ENCODE assay signal across 28 mouse cellular contexts in the genomic region with DNA sequence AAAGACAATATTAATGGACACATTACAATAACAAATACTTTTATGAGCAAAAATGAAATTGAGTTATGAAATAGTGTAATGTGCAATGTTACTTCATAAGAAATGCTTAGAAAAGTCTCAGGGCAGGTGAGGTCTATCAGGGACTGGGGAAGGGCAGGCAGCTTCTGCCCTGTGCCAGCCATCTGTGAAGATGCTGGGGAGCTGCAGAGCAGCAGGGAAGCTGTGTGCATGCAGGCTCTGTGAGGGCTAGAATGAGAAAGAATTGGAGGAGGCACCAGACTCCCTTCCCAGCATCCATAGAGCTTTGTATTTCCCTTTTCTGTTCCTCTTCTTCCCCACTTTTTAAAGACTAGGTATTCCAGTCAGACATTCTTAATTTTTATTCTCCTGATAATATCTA.
DNase-seq lines count a peak whose midpoint lies in the region; ATAC-seq and TF ChIP-seq lines count a peak whose summit lies in the region.
"Had no signal": no experiment of that assay in that cellular context is flagged by ENCODE, and none has a peak within 500 bp of the region (broad histone marks: within the 10 kb centered on the region; RNA-seq: fewer than 3 reads in every experiment).

No protein-coding gene starts in this region.

- no peaks in the 10 kb centered on the region for H3K9me3 ChIP-seq in forebrain, embryonic 14.5 days (replicated peaks; ENCODE audit: control insufficient read depth, low read length)
- H3K9me3 ChIP-seq in forebrain, embryonic 12.5 days: no peaks in the 10 kb centered on the region
- no peaks in the 10 kb centered on the region for H3K9me3 ChIP-seq in midbrain, embryonic 11.5 days (ENCODE audit: control insufficient read depth, low read length)
- H3K9me3 ChIP-seq in midbrain, embryonic 14.5 days (ENCODE audit: control insufficient read depth, low read length): no peaks in the 10 kb centered on the region
- H3K9me3 ChIP-seq: embryonic facial prominence, embryonic 10.5 days; embryonic facial prominence, embryonic 15.5 days; G1E; heart, embryonic 10.5 days; heart, embryonic 15.5 days; hindbrain, embryonic 12.5 days; limb, embryonic 13.5 days; liver, embryonic 12.5 days; megakaryocyte, embryonic 14.5 days; midbrain, embryonic 13.5 days had no signal

- no peak overlapping the region for H3K9ac ChIP-seq in forebrain, embryonic 14.5 days (ENCODE audit: low read length)
- H3K9ac ChIP-seq in forebrain, embryonic 12.5 days: no peak overlapping the region
- H3K9ac ChIP-seq in midbrain, embryonic 11.5 days (ENCODE audit: low read length): no peak overlapping the region
- H3K9ac ChIP-seq in midbrain, embryonic 14.5 days (replicated peaks; ENCODE audit: low read length): no peak overlapping the region
- H3K9ac ChIP-seq in heart, adult 2 months (ENCODE audit: low read depth, low read length): no peak overlapping the region
- H3K9ac ChIP-seq: embryonic facial prominence, embryonic 15.5 days; forebrain, postnatal 0 days; heart, embryonic 15.5 days; hindbrain, embryonic 12.5 days; limb, embryonic 13.5 days; liver, embryonic 12.5 days; liver, postnatal 0 days; midbrain, embryonic 13.5 days had no signal

- no peak for ATAC-seq in forebrain, embryonic 14.5 days
- no peak for ATAC-seq in forebrain, embryonic 12.5 days (ENCODE audit: low FRiP score)
- no peak for ATAC-seq in midbrain, embryonic 11.5 days (ENCODE audit: low FRiP score)
- ATAC-seq in midbrain, embryonic 14.5 days (ENCODE audit: low FRiP score, low TSS enrichment): no peak
- ATAC-seq: forebrain, postnatal 0 days; intestine, postnatal 0 days; liver, embryonic 12.5 days; liver, postnatal 0 days; lung, postnatal 0 days; midbrain, embryonic 13.5 days had no signal

- no peak overlapping the region for H3K27ac ChIP-seq in forebrain, embryonic 14.5 days (ENCODE audit: low read depth, low read length)
- no peak overlapping the region for H3K27ac ChIP-seq in forebrain, embryonic 12.5 days
- no peak overlapping the region for H3K27ac ChIP-seq in midbrain, embryonic 11.5 days (ENCODE audit: low read depth, low read length)
- H3K27ac ChIP-seq in midbrain, embryonic 14.5 days (replicated peaks; ENCODE audit: low read depth, low read length): no peak overlapping the region; the same call in 1 of the 2 replicates
- H3K27ac ChIP-seq in heart, adult 2 months: no peak overlapping the region
- H3K27ac ChIP-seq: embryonic facial prominence, embryonic 10.5 days; embryonic facial prominence, embryonic 15.5 days; heart, embryonic 10.5 days; heart, embryonic 15.5 days; hindbrain, embryonic 12.5 days; limb, embryonic 13.5 days; liver, embryonic 12.5 days; midbrain, embryonic 13.5 days had no signal

- TF ChIP-seq CTCF in heart, adult 2 months (IDR thresholded peaks at IDR 0.05): no peak

- H3K79me2 ChIP-seq in heart, adult 2 months (replicated peaks; ENCODE audit: control insufficient read depth, insufficient read depth, low read length): no peaks in the 10 kb centered on the region

- no peak overlapping the region for H3K4me3 ChIP-seq in forebrain, embryonic 14.5 days (ENCODE audit: low read depth, low read length)
- no peak overlapping the region for H3K4me3 ChIP-seq in forebrain, embryonic 12.5 days (replicated peaks)
- H3K4me3 ChIP-seq in midbrain, embryonic 11.5 days (ENCODE audit: low read depth, low read length): no peak overlapping the region
- H3K4me3 ChIP-seq in midbrain, embryonic 14.5 days (replicated peaks; ENCODE audit: low read depth, low read length): no peak overlapping the region
- H3K4me3 ChIP-seq in heart, adult 2 months: no peak overlapping the region
- H3K4me3 ChIP-seq: embryonic facial prominence, embryonic 10.5 days; embryonic facial prominence, embryonic 15.5 days; heart, embryonic 10.5 days; heart, embryonic 15.5 days; hindbrain, embryonic 12.5 days; limb, embryonic 13.5 days; liver, embryonic 12.5 days; megakaryocyte, embryonic 14.5 days; midbrain, embryonic 13.5 days had no signal

- H3K4me2 ChIP-seq in forebrain, embryonic 14.5 days (ENCODE audit: low read length): no peak overlapping the region
- no peak overlapping the region for H3K4me2 ChIP-seq in forebrain, embryonic 12.5 days
- H3K4me2 ChIP-seq in midbrain, embryonic 11.5 days: no peak overlapping the region
- no peak overlapping the region for H3K4me2 ChIP-seq in midbrain, embryonic 14.5 days (ENCODE audit: low read length)
- H3K4me2 ChIP-seq: embryonic facial prominence, embryonic 15.5 days; heart, embryonic 15.5 days; hindbrain, embryonic 12.5 days; limb, embryonic 13.5 days; liver, embryonic 12.5 days; midbrain, embryonic 13.5 days had no signal

- no peak for TF ChIP-seq POLR2A in heart, adult 2 months (IDR thresholded peaks at IDR 0.05; ENCODE audit: insufficient read depth, low read depth, low read length)

- H3K27me3 ChIP-seq in forebrain, embryonic 14.5 days (replicated peaks; ENCODE audit: control insufficient read depth, insufficient read depth, low read length): no peaks in the 10 kb centered on the region
- H3K27me3 ChIP-seq in forebrain, embryonic 12.5 days: no peaks in the 10 kb centered on the region
- H3K27me3 ChIP-seq in midbrain, embryonic 11.5 days (ENCODE audit: control insufficient read depth, insufficient read depth, low read length): no peaks in the 10 kb centered on the region
- H3K27me3 ChIP-seq in midbrain, embryonic 14.5 days (ENCODE audit: control insufficient read depth, insufficient read depth, low read length): no peaks in the 10 kb centered on the region
- no peaks in the 10 kb centered on the region for H3K27me3 ChIP-seq in heart, adult 2 months (ENCODE audit: control insufficient read depth, insufficient read depth, low read length)
- H3K27me3 ChIP-seq: embryonic facial prominence, embryonic 15.5 days; heart, embryonic 15.5 days; hindbrain, embryonic 12.5 days; limb, embryonic 13.5 days; liver, embryonic 12.5 days; megakaryocyte, embryonic 14.5 days; midbrain, embryonic 13.5 days had no signal

- no peaks in the 10 kb centered on the region for H3K4me1 ChIP-seq in forebrain, embryonic 14.5 days (ENCODE audit: control insufficient read depth, insufficient read depth, low read length)
- no peaks in the 10 kb centered on the region for H3K4me1 ChIP-seq in forebrain, embryonic 12.5 days
- H3K4me1 ChIP-seq in midbrain, embryonic 11.5 days (ENCODE audit: control insufficient read depth, insufficient read depth, low read length): no peaks in the 10 kb centered on the region
- no peaks in the 10 kb centered on the region for H3K4me1 ChIP-seq in midbrain, embryonic 14.5 days (ENCODE audit: control insufficient read depth, insufficient read depth, low read length)
- H3K4me1 ChIP-seq in heart, adult 2 months (ENCODE audit: control insufficient read depth, insufficient read depth, low read length): no peaks in the 10 kb centered on the region
- H3K4me1 ChIP-seq: embryonic facial prominence, embryonic 10.5 days; embryonic facial prominence, embryonic 15.5 days; heart, embryonic 10.5 days; heart, embryonic 15.5 days; limb, embryonic 13.5 days; liver, embryonic 12.5 days; megakaryocyte, embryonic 14.5 days had no signal

- no peaks in the 10 kb centered on the region for H3K36me3 ChIP-seq in forebrain, embryonic 14.5 days (ENCODE audit: control insufficient read depth, insufficient read depth, low read length)
- H3K36me3 ChIP-seq in forebrain, embryonic 12.5 days (replicated peaks): no peaks in the 10 kb centered on the region
- H3K36me3 ChIP-seq in midbrain, embryonic 11.5 days (ENCODE audit: control insufficient read depth, insufficient read depth, low read length): no peaks in the 10 kb centered on the region
- no peaks in the 10 kb centered on the region for H3K36me3 ChIP-seq in midbrain, embryonic 14.5 days (ENCODE audit: control insufficient read depth, insufficient read depth, low read length)
- no peaks in the 10 kb centered on the region for H3K36me3 ChIP-seq in heart, adult 2 months (ENCODE audit: control insufficient read depth, insufficient read depth, low read length)
- H3K36me3 ChIP-seq: embryonic facial prominence, embryonic 10.5 days; embryonic facial prominence, embryonic 15.5 days; G1E; heart, embryonic 10.5 days; heart, embryonic 15.5 days; hindbrain, embryonic 12.5 days; limb, embryonic 13.5 days; liver, embryonic 12.5 days; midbrain, embryonic 13.5 days had no signal

- DNase-seq in forebrain, embryonic 14.5 days (ENCODE audit: low spot score): peak; percentile 17
- DNase-seq in midbrain, embryonic 11.5 days (ENCODE audit: low spot score, missing footprints): peak; percentile 47
- DNase-seq in midbrain, embryonic 14.5 days: no peak
- DNase-seq in cerebellum, adult 9-10 months: peak; percentile 27
- DNase-seq in cerebellum, postnatal 36 days: peak; percentile 34 to 43
- no peak for DNase-seq in lung, adult 18-20 months
- DNase-seq in heart, adult 2 months: no peak
- DNase-seq: adrenal gland, postnatal 10 days; forebrain, postnatal 0 days; gastrocnemius, postnatal 14 days; kidney, adult 9 months; kidney, postnatal 10 days; liver, postnatal 0 days; lung, postnatal 4 days; thymus, postnatal 25 days had no signal

- intact Hi-C loops in heart, adult 2 months (cut with DNase I): no loop called here

- no peak for TF ChIP-seq EP300 in heart, adult 2 months (IDR thresholded peaks at IDR 0.05; ENCODE audit: insufficient read depth, low read depth, low read length)

Comparison
In these comparisons a context has a peak if more than half of its experiments do, and no peak if none do; other contexts are left out.
1. DNase-seq: peak in forebrain, embryonic 14.5 days (single experiment), midbrain, embryonic 11.5 days (single experiment), cerebellum, adult 9-10 months (single experiment) and cerebellum, postnatal 36 days (2 of 2); none in midbrain, embryonic 14.5 days (single experiment), lung, adult 18-20 months (0 of 2) and heart, adult 2 months (0 of 2).